Mouse (Mus musculus): ENCODE results near the gene Tmub2. TPM values are rescaled to one million over a fixed set of nuclear protein-coding genes. Genes with fewer than 3 reads are reported as not detected.

Gene Tmub2
- polyA plus RNA-seq, 1 experiment from 2014 or later, result 26.1 TPM

- ATAC-seq (ENCODE audit: insufficient read depth), result no peak
- no peak overlapping the region for H3K9ac ChIP-seq
Observed at GRCm38 (mm10) chr11:102291051-102291535, 6.4 kb downstream of the Tmub2 start.

GRCm38 (mm10) chr11:102293971-102294370, 9.2 kb downstream of the Tmub2 start:
- ATAC-seq (ENCODE audit: insufficient read depth), result no peak
- Histone ChIP-seq H3K36me3 (replicated peaks) (peaks cover 50% of the 10 kb centered on the region), H3K9ac (no peak overlapping the region), H3K4me3 (replicated peaks) (no peak overlapping the region), H3K27ac (replicated peaks) (no peak overlapping the region), H3K9me3 (replicated peaks) (no peaks in the 10 kb centered on the region), H3K27me3 (no peaks in the 10 kb centered on the region), H3K4me1 (replicated peaks) (peaks cover 48% of the 10 kb centered on the region), H3K4me2 (no peak overlapping the region)
- 92% methylated on average over 13 of the region's 13 CpGs for WGBS (ENCODE audit: insufficient replicate concordance)

More at GRCm38 (mm10) chr11:102291051-102291535, 6.4 kb downstream of the Tmub2 start:
- H3K27ac ChIP-seq (replicated peaks), result no peak overlapping the region
- H3K27me3 ChIP-seq, result no peaks in the 10 kb centered on the region
- no peak overlapping the region for H3K4me2 ChIP-seq
- H3K4me1 ChIP-seq (replicated peaks), result peaks cover 59% of the 10 kb centered on the region
- 82% methylated on average over 11 of the region's 11 CpGs for WGBS (ENCODE audit: insufficient replicate concordance)
- H3K9me3 ChIP-seq (replicated peaks), result no peaks in the 10 kb centered on the region
- H3K36me3 ChIP-seq (replicated peaks), result peaks cover 73% of the 10 kb centered on the region
- H3K4me3 ChIP-seq (replicated peaks), result no peak overlapping the region

- 0 out of 2 replicates have a peak overlapping the region, but pooled peaks have one; percentile 97 for H3K27ac ChIP-seq (replicated peaks)
Observed at GRCm38 (mm10) chr11:102294416-102294815, 9.7 kb downstream of the Tmub2 start.

GRCm38 (mm10) chr11:102294887-102295597, 10.3 kb downstream of the Tmub2 start:
- 83% methylated on average over 12 of the region's 12 CpGs for WGBS (ENCODE audit: insufficient replicate concordance)
- ATAC-seq (ENCODE audit: insufficient read depth), result no peak
- no peaks in the 10 kb centered on the region for H3K27me3 ChIP-seq

More at GRCm38 (mm10) chr11:102294416-102294815, 9.7 kb downstream of the Tmub2 start:
- Histone ChIP-seq H3K27me3 (no peaks in the 10 kb centered on the region), H3K9ac (peak overlapping the region; percentile 88), H3K4me2 (peak overlapping the region; percentile 95), H3K36me3 (replicated peaks) (peaks cover 47% of the 10 kb centered on the region), H3K4me3 (replicated peaks) (no peak overlapping the region), H3K4me1 (replicated peaks) (peaks cover 47% of the 10 kb centered on the region), H3K9me3 (replicated peaks) (no peaks in the 10 kb centered on the region)
- no peak for ATAC-seq (ENCODE audit: insufficient read depth)
- WGBS (ENCODE audit: insufficient replicate concordance), result 75% methylated on average over 5 of the region's 5 CpGs

GRCm38 (mm10) chr11:102295598-102296471, 11.1 kb downstream of the Tmub2 start:
- Histone ChIP-seq H3K4me1 (replicated peaks) (peaks cover 50% of the 10 kb centered on the region), H3K9ac (peak overlapping the region; percentile 88), H3K36me3 (replicated peaks) (peaks cover 38% of the 10 kb centered on the region), H3K4me3 (replicated peaks) (peak overlapping the region; percentile 83), H3K27me3 (no peaks in the 10 kb centered on the region), H3K27ac (replicated peaks) (peak overlapping the region; percentile 97), H3K4me2 (peak overlapping the region; percentile 95), H3K9me3 (replicated peaks) (no peaks in the 10 kb centered on the region)
- peak; percentile 2; the same call in 1 of the 2 replicates for ATAC-seq (ENCODE audit: insufficient read depth)
- WGBS (ENCODE audit: insufficient replicate concordance), result under 1% methylated on average over 58 of the region's 73 CpGs

More at GRCm38 (mm10) chr11:102294887-102295597, 10.3 kb downstream of the Tmub2 start:
- Histone ChIP-seq H3K27ac (replicated peaks) (peak overlapping the region; percentile 97), H3K4me3 (replicated peaks) (peak overlapping the region; percentile 83), H3K4me2 (peak overlapping the region; percentile 95), H3K9ac (peak overlapping the region; percentile 88), H3K36me3 (replicated peaks) (peaks cover 46% of the 10 kb centered on the region), H3K9me3 (replicated peaks) (no peaks in the 10 kb centered on the region), H3K4me1 (replicated peaks) (peaks cover 51% of the 10 kb centered on the region)

- peaks cover 28% of the 10 kb centered on the region for H3K36me3 ChIP-seq (replicated peaks)
- peak within 1 kb of the TSS; percentile 88 for H3K9ac ChIP-seq
- no peaks in the 10 kb centered on the region for H3K27me3 ChIP-seq
- H3K4me3 ChIP-seq (replicated peaks), result peak within 1 kb of the TSS; percentile 83
- H3K4me1 ChIP-seq (replicated peaks), result peaks cover 47% of the 10 kb centered on the region
- WGBS (ENCODE audit: insufficient replicate concordance), result under 1% methylated on average over 111 of the region's 125 CpGs
- H3K4me2 ChIP-seq, result peak within 1 kb of the TSS; percentile 95
- H3K27ac ChIP-seq (replicated peaks), result peak within 1 kb of the TSS; percentile 97
- ATAC-seq (ENCODE audit: insufficient read depth), result peak; percentile 92
- no peaks in the 10 kb centered on the region for H3K9me3 ChIP-seq (replicated peaks)
Observed at GRCm38 (mm10) chr11:102296491-102297472, 12.1 kb downstream of the Tmub2 start, which contains the start of gene Atxn7l3. TSS of gene Atxn7l3 (minus strand) at chr11:102296631.

- ATAC-seq (ENCODE audit: insufficient read depth), result peak; percentile 36
- H3K36me3 ChIP-seq (replicated peaks), result peaks cover 18% of the 10 kb centered on the region
- peaks cover 47% of the 10 kb centered on the region for H3K4me1 ChIP-seq (replicated peaks)
- WGBS (ENCODE audit: insufficient replicate concordance), result 17% methylated on average over 27 of the region's 27 CpGs
- H3K4me2 ChIP-seq, result peak overlapping the region; percentile 95
- H3K27me3 ChIP-seq, result no peaks in the 10 kb centered on the region
- H3K9me3 ChIP-seq (replicated peaks), result no peaks in the 10 kb centered on the region
- H3K4me3 ChIP-seq (replicated peaks), result peak overlapping the region; percentile 83
- H3K27ac ChIP-seq (replicated peaks), result peak overlapping the region; percentile 97
- peak overlapping the region; percentile 78 for H3K9ac ChIP-seq
Observed at GRCm38 (mm10) chr11:102297577-102298556, 13.1 kb downstream of the Tmub2 start.

- ATAC-seq (ENCODE audit: insufficient read depth), result no peak
- H3K27ac ChIP-seq (replicated peaks), result no peak overlapping the region
Observed at GRCm38 (mm10) chr11:102299839-102300238, 15.1 kb downstream of the Tmub2 start.

GRCm38 (mm10) chr11:102304141-102304540, 19.4 kb downstream of the Tmub2 start:
- H3K27ac ChIP-seq (replicated peaks), result no peak overlapping the region
- H3K9me3 ChIP-seq (replicated peaks), result no peaks in the 10 kb centered on the region
- H3K27me3 ChIP-seq, result no peaks in the 10 kb centered on the region
- H3K9ac ChIP-seq, result no peak overlapping the region
- no peak overlapping the region for H3K4me3 ChIP-seq (replicated peaks)
- H3K4me2 ChIP-seq, result no peak overlapping the region
- no peak for ATAC-seq (ENCODE audit: insufficient read depth)
- peaks cover 22% of the 10 kb centered on the region for H3K4me1 ChIP-seq (replicated peaks)
- peaks cover 40% of the 10 kb centered on the region for H3K36me3 ChIP-seq (replicated peaks)
- WGBS (ENCODE audit: insufficient replicate concordance), result 66% methylated on average over 2 of the region's 2 CpGs

More at GRCm38 (mm10) chr11:102299839-102300238, 15.1 kb downstream of the Tmub2 start:
- no peak overlapping the region for H3K9ac ChIP-seq
- WGBS (ENCODE audit: insufficient replicate concordance), result 9% methylated on average over 1 of the region's 1 CpGs
- peaks cover 36% of the 10 kb centered on the region for H3K4me1 ChIP-seq (replicated peaks)
- no peak overlapping the region for H3K4me3 ChIP-seq (replicated peaks)
- no peaks in the 10 kb centered on the region for H3K27me3 ChIP-seq
- no peak overlapping the region for H3K4me2 ChIP-seq
- no peaks in the 10 kb centered on the region for H3K9me3 ChIP-seq (replicated peaks)
- H3K36me3 ChIP-seq (replicated peaks), result no peaks in the 10 kb centered on the region
